Mouse (Mus musculus): ENCODE results near the gene D130043K22Rik.
A peak's percentile ranks its signal among the peaks of the same experiment; 100 is the strongest.
"Not testable (repeated sequence)": the region's sequence is repeated elsewhere in the genome, so short reads cannot be mapped to it uniquely, and the experiment has no call there.

D130043K22Rik gene

GRCm38 (mm10) chr13:24831353-24832130, 13.4 kb upstream of the D130043K22Rik start, which contains the start of the genes Acot13 and Tdp2:
Gene Acot13, minus strand, starts transcription at chr13:24831540.
Gene Tdp2, plus strand, starts transcription at chr13:24831679.
- DNase-seq (ENCODE audit: low read depth): peak; percentile 97

- peak; percentile 27 for DNase-seq (ENCODE audit: low read depth)
These were observed 12.7 kb upstream of the D130043K22Rik start for GRCm38 (mm10) chr13:24832131-24832810.

GRCm38 (mm10) chr13:24832811-24833155, 12.2 kb upstream of the D130043K22Rik start:
- no peak for DNase-seq (ENCODE audit: low read depth)

DNA sequence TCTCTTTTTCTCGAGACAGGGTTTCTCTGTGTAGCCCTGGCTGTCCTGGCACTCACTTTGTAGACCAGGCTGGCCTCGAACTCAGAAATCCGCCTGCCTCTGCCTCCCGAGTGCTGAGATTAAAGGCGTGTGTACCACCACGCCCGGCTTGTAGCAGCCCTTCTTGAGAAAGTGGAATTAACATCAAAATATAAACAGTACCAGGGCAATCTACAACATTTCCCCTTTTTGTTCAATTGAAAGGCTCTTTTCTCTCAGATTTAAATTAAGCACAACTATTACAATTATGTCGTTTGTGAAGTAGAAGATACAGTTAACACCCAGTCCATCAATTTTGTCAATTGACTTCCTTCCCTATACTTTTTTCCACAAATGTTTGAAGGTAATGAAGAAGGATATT, 7.2 kb upstream of the D130043K22Rik start:
- not testable (repeated sequence) for DNase-seq (ENCODE audit: low read depth)

DNA sequence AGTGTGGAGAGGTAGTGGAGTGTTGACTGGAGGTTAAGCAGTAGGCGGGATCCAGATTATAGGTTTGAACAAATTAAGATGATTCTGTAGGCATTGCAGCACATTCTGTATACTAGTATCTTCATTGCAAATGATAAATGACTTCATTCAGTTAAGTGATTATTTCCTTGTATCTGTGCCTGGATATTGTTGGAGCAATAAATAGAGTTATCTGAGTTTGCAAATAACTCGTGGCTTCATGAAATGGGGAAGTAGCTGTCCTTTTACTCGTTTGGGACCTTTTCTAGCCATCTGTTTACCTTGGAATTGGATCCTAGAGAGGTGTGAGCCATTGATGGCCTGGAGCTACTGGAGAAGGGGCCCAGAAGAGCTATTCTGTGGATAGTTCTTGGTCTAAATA, 5.1 kb upstream of the D130043K22Rik start:
- DNase-seq (ENCODE audit: low read depth): no peak

GRCm38 (mm10) chr13:24841702-24842101, 3.2 kb upstream of the D130043K22Rik start:
- no peak for DNase-seq (ENCODE audit: low read depth)

GRCm38 (mm10) chr13:24849318-24849717, 4.4 kb downstream of the D130043K22Rik start:
- no peak for DNase-seq (ENCODE audit: low read depth)

DNA sequence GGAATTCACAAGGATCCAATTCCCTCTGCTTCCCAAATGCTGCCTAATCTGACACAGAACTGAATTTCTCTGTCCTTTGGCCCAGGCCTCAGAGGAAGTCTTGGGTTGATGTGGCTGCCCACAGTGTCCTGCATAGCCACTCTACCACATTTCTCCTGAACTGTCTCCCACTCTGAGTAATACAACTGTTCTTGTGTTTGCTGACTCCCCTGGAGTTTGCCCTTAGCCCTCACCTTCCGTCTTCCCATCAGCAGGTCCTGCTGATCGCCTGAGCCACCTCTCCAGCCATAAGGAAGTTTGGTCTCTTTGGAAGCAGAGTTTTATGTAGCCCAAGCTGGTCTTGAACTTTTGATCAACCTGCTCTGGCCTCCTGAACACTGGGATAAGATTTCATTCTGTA, 7.1 kb downstream of the D130043K22Rik start:
- no peak for DNase-seq (ENCODE audit: low read depth)

GRCm38 (mm10) chr13:24852570-24852969, 7.6 kb downstream of the D130043K22Rik start:
- no peak for DNase-seq (ENCODE audit: low read depth)

- no peak for DNase-seq (ENCODE audit: low read depth)
These were observed 14.2 kb downstream of the D130043K22Rik start for GRCm38 (mm10) chr13:24859115-24859514.

GRCm38 (mm10) chr13:24861084-24861483, 16.1 kb downstream of the D130043K22Rik start:
- no peak for DNase-seq (ENCODE audit: low read depth)

DNA sequence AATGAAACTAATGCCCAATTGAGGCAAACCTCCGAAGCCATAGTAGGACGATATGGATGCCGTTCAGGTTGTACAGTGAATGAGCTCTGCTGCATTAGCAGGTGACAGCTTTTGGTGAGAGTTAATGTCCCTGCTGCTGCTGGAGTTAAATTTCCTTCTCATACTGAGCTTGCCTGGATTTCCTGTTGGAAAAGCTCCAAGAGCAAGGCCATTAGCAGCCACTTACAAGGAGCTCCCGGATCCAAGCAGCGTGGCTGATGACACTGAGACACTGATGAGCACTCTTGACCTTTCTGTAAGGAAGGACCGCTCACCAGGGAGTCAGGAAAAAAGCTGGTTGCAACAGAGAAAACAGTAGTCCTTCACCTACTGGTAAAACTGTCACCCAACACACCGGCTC, 17.1 kb downstream of the D130043K22Rik start:
- no peak for DNase-seq (ENCODE audit: low read depth)

DNA sequence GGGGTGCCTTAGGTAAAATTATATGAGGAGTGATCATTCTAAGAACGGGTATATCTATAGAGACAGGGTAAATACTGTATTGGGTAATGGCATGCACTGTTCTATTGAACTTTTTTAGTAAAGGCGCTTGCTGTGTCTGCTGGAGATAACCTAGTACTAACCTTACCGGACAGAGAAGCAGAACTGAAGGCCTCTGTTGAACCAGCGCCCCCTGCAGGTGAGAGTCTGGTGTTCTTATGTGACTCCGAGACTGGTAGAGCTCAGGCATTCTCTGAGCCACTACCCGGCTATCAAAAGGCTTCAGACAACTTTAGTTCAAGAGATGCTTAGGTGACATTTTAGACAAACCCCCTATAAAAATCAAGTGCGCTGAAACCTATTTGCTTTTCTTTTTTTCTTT, 17.6 kb downstream of the D130043K22Rik start:
- DNase-seq (ENCODE audit: low read depth): peak; percentile 53

GRCm38 (mm10) chr13:24866430-24867402, 21.8 kb downstream of the D130043K22Rik start:
- DNase-seq (ENCODE audit: low read depth): no peak

DNA sequence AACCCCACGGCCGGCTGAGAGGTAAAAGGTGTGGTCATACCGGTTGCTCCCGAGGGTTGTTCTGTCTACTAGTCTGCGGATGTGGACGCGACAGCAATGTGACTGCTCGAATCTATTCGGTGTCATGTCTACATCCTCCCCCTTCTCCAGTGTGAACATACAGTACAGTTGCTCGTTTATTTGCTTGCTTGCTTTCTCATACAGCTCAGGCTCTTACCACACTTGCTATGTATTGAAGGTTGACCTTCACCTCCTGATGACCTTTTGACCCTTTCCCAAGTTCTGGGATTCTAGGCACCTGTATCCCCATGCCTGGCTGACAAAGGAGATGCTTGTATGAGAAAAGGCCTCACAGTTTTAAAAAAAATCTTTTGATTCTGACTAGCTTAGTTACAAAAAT, 22.9 kb downstream of the D130043K22Rik start:
- DNase-seq (ENCODE audit: low read depth): no peak

- no peak for DNase-seq (ENCODE audit: low read depth)
These were observed 23.3 kb downstream of the D130043K22Rik start for GRCm38 (mm10) chr13:24868233-24868632.

GRCm38 (mm10) chr13:24879359-24880040, 34.6 kb downstream of the D130043K22Rik start:
- no peak for DNase-seq (ENCODE audit: low read depth)

DNA sequence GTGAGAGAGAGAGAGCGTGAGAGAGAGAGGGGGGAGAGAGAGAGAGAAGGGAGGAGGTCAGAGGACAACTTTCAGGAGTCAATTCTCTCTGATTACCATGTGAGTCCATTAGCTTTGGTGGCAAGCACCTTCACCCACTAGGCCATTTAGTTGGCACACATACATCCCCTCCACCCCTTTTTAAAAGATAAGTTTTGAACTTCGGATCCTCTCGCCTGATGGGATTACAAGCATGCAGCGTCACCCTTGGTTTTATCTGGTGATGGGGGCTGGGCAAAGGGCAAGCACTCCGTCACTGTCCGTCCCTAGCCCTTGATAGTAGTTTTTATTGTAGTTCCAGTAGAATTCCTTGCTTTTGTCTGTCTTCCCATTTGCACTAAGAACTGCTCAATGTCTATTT, 35.3 kb downstream of the D130043K22Rik start:
- no peak for DNase-seq (ENCODE audit: low read depth)

DNA sequence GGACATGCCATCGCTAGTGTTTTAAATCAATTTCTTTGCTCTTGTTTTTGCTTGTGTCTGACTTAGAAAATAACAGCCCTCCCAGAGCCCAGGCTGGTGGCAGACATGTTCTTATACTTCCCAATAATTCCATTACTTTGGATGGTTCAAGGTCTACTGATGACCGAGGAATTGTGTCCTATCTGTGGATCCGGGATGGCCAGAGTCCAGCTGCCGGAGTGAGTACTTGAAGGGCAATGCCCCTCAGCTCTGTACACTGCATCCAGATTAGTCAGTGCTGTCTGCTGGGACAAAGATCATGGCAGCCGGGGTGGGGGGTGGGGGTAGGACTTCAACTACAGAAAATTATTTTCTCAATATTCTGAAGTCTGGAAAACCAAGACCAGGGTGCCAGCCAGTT, 35.8 kb downstream of the D130043K22Rik start:
- DNase-seq (ENCODE audit: low read depth): no peak

DNA sequence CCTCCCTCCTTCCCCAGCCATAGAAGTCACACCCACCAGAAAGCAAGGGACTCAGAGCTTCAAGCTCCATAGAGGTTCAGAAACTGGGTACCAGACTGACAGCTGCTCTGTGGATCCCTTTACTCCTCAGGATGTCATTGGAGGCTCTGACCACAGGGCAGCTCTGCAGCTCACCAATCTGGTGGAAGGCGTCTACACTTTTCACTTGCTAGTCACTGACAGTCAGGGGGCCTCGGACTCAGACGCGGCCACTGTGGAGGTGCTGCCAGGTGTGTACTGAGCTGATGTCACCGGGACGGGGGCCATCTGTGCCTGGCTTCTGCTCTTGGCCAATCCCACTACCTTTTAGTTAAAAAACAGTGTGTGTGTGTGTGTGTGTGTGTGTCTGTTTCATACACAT, 37.5 kb downstream of the D130043K22Rik start:
- DNase-seq (ENCODE audit: low read depth): no peak

DNA sequence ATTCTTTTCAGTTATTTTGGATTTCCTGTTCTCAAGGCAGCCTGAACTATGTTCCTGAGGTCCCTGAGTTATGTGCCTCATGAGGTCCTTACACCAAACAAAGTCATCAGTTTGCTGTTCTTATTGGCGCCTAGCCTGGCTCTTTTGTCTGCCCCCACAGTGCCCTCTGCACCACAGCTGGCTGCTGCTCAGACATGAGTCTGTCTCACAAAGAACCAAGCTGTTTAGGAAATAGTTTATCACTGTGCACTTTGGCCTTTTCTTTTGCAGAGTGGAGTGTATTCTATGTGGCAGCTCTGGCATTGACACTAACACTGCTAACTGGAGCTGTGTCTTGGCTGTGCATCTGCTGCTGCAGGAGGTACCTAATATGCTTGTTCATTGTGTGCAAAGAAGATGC, 44.6 kb downstream of the D130043K22Rik start:
- DNase-seq (ENCODE audit: low read depth): peak; percentile 31

GRCm38 (mm10) chr13:24892516-24892915, 47.6 kb downstream of the D130043K22Rik start:
- no peak for DNase-seq (ENCODE audit: low read depth)
